Mouse (Mus musculus) liver, adult (tissue): ENCODE results near the gene Smg8.

ENCODE experiments used
- GATA4 ChIP-seq: IDR thresholded peaks from 2 replicates; pipeline ENCODE4 v1.6.1; 2014; ENCODE audit warnings: mild to moderate bottlenecking, low read length; ENCODE audit not compliant: insufficient replicate concordance

Gene Smg8

GRCm38 (mm10) chr11:87073343-87073865 is 13.2 kb downstream of the Smg8 start:
- no peak for TF ChIP-seq GATA4

- no peak for TF ChIP-seq GATA4
Measured at GRCm38 (mm10) chr11:87062087-87062486, 24.5 kb downstream of the Smg8 start.

- no peak for TF ChIP-seq GATA4
Measured at GRCm38 (mm10) chr11:87060410-87060809, 26.2 kb downstream of the Smg8 start.

- no peak for TF ChIP-seq GATA4
Measured at GRCm38 (mm10) chr11:87056286-87056685, 30.3 kb downstream of the Smg8 start.

GRCm38 (mm10) chr11:87046968-87047367 is 39.6 kb downstream of the Smg8 start:
- TF ChIP-seq GATA4, result no peak

- no peak for TF ChIP-seq GATA4
Measured at GRCm38 (mm10) chr11:87043052-87043451, 43.5 kb downstream of the Smg8 start.

GRCm38 (mm10) chr11:87039307-87039963 is 47.1 kb downstream of the Smg8 start:
- TF ChIP-seq GATA4, result no peak

- TF ChIP-seq GATA4, result no peak
Measured at GRCm38 (mm10) chr11:87036180-87036579, 50.4 kb downstream of the Smg8 start.

- no peak for TF ChIP-seq GATA4
Measured at GRCm38 (mm10) chr11:87028212-87028611, 58.4 kb downstream of the Smg8 start.
